Mouse (Mus musculus): ENCODE measurements around the gene Tacc2. TPM values are rescaled to one million over a fixed set of nuclear protein-coding genes. Genes with fewer than 3 reads are reported as not detected.

Tacc2 gene
- polyA plus RNA-seq, 1 experiment from 2014 or later = 19.8 TPM

GRCm38 (mm10) chr7:130782501-130783050 lies 205.3 kb downstream of the Tacc2 start:
- ATAC-seq (no peak), DNase-seq (ENCODE audit: low spot score) (no peak)
- Histone ChIP-seq H3K9me3 (ENCODE audit: low read length) (no peaks in the 10 kb centered on the region), H3K4me1 (ENCODE audit: insufficient read depth, low read depth, low read length) (no peaks in the 10 kb centered on the region), H3K27me3 (replicated peaks; ENCODE audit: insufficient read depth, low read length) (no peaks in the 10 kb centered on the region), H3K4me2 (replicated peaks; ENCODE audit: low read depth, low read length) (no peak overlapping the region), H3K36me3 (ENCODE audit: insufficient read depth, low read length) (no peaks in the 10 kb centered on the region), H3K9ac (replicated peaks; ENCODE audit: low read depth) (no peak overlapping the region), H3K4me3 (ENCODE audit: low read depth, low read length) (no peak overlapping the region), H3K27ac (ENCODE audit: low read length) (no peak overlapping the region)
- TF ChIP-seq CTCF (IDR thresholded peaks at IDR 0.05) (no peak), EP300 (IDR thresholded peaks at IDR 0.05) (no peak)
- WGBS = 67% methylated on average over 5 of the region's 5 CpGs

GRCm38 (mm10) chr7:130785923-130786575 lies 208.8 kb downstream of the Tacc2 start:
- DNase-seq (ENCODE audit: low spot score) (peak; percentile 22), ATAC-seq (peak; percentile 52)
- H3K4me3 ChIP-seq (ENCODE audit: low read depth, low read length) = no peak overlapping the region
- no peak overlapping the region for H3K27ac ChIP-seq (ENCODE audit: low read length)
- no peak overlapping the region for H3K9ac ChIP-seq (replicated peaks; ENCODE audit: low read depth)
- 45% methylated on average over 12 of the region's 12 CpGs for WGBS
- H3K4me2 ChIP-seq (replicated peaks; ENCODE audit: low read depth, low read length) = no peak overlapping the region
- TF ChIP-seq EP300 (IDR thresholded peaks at IDR 0.05) = no peak
- TF ChIP-seq CTCF (IDR thresholded peaks at IDR 0.05) = no peak
- H3K4me1 ChIP-seq (ENCODE audit: insufficient read depth, low read depth, low read length) = no peaks in the 10 kb centered on the region
- H3K27me3 ChIP-seq (replicated peaks; ENCODE audit: insufficient read depth, low read length) = no peaks in the 10 kb centered on the region
- H3K36me3 ChIP-seq (ENCODE audit: insufficient read depth, low read length) = no peaks in the 10 kb centered on the region
- no peaks in the 10 kb centered on the region for H3K9me3 ChIP-seq (ENCODE audit: low read length)

- no peaks in the 10 kb centered on the region for H3K27me3 ChIP-seq (replicated peaks; ENCODE audit: insufficient read depth, low read length)
- no peak for TF ChIP-seq CTCF (IDR thresholded peaks at IDR 0.05)
- TF ChIP-seq EP300 (IDR thresholded peaks at IDR 0.05) = no peak
- no peak overlapping the region for H3K4me2 ChIP-seq (replicated peaks; ENCODE audit: low read depth, low read length)
- 65% methylated on average over 5 of the region's 5 CpGs for WGBS
- H3K4me1 ChIP-seq (ENCODE audit: insufficient read depth, low read depth, low read length) = no peaks in the 10 kb centered on the region
- H3K9me3 ChIP-seq (ENCODE audit: low read length) = no peaks in the 10 kb centered on the region
- ATAC-seq (no peak), DNase-seq (ENCODE audit: low spot score) (no peak)
- no peaks in the 10 kb centered on the region for H3K36me3 ChIP-seq (ENCODE audit: insufficient read depth, low read length)
- no peak overlapping the region for H3K9ac ChIP-seq (replicated peaks; ENCODE audit: low read depth)
- H3K4me3 ChIP-seq (ENCODE audit: low read depth, low read length) = no peak overlapping the region
- H3K27ac ChIP-seq (ENCODE audit: low read length) = no peak overlapping the region
These were observed 209.5 kb downstream of the Tacc2 start for GRCm38 (mm10) chr7:130786708-130787107.

- ATAC-seq = no peak
- TF ChIP-seq CTCF (IDR thresholded peaks at IDR 0.05) (no peak), EP300 (IDR thresholded peaks at IDR 0.05) (no peak)
- Histone ChIP-seq H3K27me3 (replicated peaks; ENCODE audit: insufficient read depth, low read length) (no peaks in the 10 kb centered on the region), H3K27ac (ENCODE audit: low read length) (no peak overlapping the region), H3K4me1 (ENCODE audit: insufficient read depth, low read depth, low read length) (no peaks in the 10 kb centered on the region), H3K4me2 (replicated peaks; ENCODE audit: low read depth, low read length) (no peak overlapping the region), H3K9ac (replicated peaks; ENCODE audit: low read depth) (no peak overlapping the region), H3K9me3 (ENCODE audit: low read length) (no peaks in the 10 kb centered on the region), H3K4me3 (ENCODE audit: low read depth, low read length) (no peak overlapping the region), H3K36me3 (ENCODE audit: insufficient read depth, low read length) (no peaks in the 10 kb centered on the region)
- no peak for DNase-seq (ENCODE audit: low spot score)
- WGBS = 78% methylated on average over 4 of the region's 4 CpGs
These were observed 210.3 kb downstream of the Tacc2 start for GRCm38 (mm10) chr7:130787537-130787936.

GRCm38 (mm10) chr7:130788950-130789349 lies 211.7 kb downstream of the Tacc2 start:
- Histone ChIP-seq H3K9ac (replicated peaks; ENCODE audit: low read depth) (no peak overlapping the region), H3K4me1 (ENCODE audit: insufficient read depth, low read depth, low read length) (no peaks in the 10 kb centered on the region), H3K27me3 (replicated peaks; ENCODE audit: insufficient read depth, low read length) (no peaks in the 10 kb centered on the region), H3K27ac (ENCODE audit: low read length) (no peak overlapping the region), H3K9me3 (ENCODE audit: low read length) (no peaks in the 10 kb centered on the region), H3K4me3 (ENCODE audit: low read depth, low read length) (no peak overlapping the region), H3K36me3 (ENCODE audit: insufficient read depth, low read length) (no peaks in the 10 kb centered on the region), H3K4me2 (replicated peaks; ENCODE audit: low read depth, low read length) (no peak overlapping the region)
- DNase-seq (ENCODE audit: low spot score) (no peak), ATAC-seq (no peak)
- WGBS = 92% methylated on average over 3 of the region's 3 CpGs
- no peak for TF ChIP-seq EP300 (IDR thresholded peaks at IDR 0.05)
- TF ChIP-seq CTCF (IDR thresholded peaks at IDR 0.05) = no peak

GRCm38 (mm10) chr7:130789456-130789855 lies 212.2 kb downstream of the Tacc2 start:
- no peak overlapping the region for H3K4me3 ChIP-seq (ENCODE audit: low read depth, low read length)
- TF ChIP-seq EP300 (IDR thresholded peaks at IDR 0.05) = no peak
- no peak for TF ChIP-seq CTCF (IDR thresholded peaks at IDR 0.05)
- DNase-seq (ENCODE audit: low spot score) (no peak), ATAC-seq (no peak)
- H3K27me3 ChIP-seq (replicated peaks; ENCODE audit: insufficient read depth, low read length) = no peaks in the 10 kb centered on the region
- no peak overlapping the region for H3K27ac ChIP-seq (ENCODE audit: low read length)
- 84% methylated on average over 6 of the region's 7 CpGs for WGBS
- H3K36me3 ChIP-seq (ENCODE audit: insufficient read depth, low read length) = no peaks in the 10 kb centered on the region
- no peak overlapping the region for H3K4me2 ChIP-seq (replicated peaks; ENCODE audit: low read depth, low read length)
- H3K4me1 ChIP-seq (ENCODE audit: insufficient read depth, low read depth, low read length) = no peaks in the 10 kb centered on the region
- H3K9ac ChIP-seq (replicated peaks; ENCODE audit: low read depth) = no peak overlapping the region
- no peaks in the 10 kb centered on the region for H3K9me3 ChIP-seq (ENCODE audit: low read length)
